Mouse (Mus musculus) limb, embryonic 11.5 days (tissue): ENCODE results near the gene 1110008L16Rik. TPM values are rescaled to one million over a fixed set of nuclear protein-coding genes. Genes with fewer than 3 reads are reported as not detected.
A peak's percentile ranks its signal among the peaks of the same experiment; 100 is the strongest.

ENCODE experiments used
- ATAC-seq: fragments of 200-750 bp; cut with Nextera tagmentation; 2 replicates; pipeline ENCODE4 v1.8.0; 2017; ENCODE audit warnings: low read depth; ENCODE audit not compliant: insufficient number of reproducible peaks, low FRiP score, low TSS enrichment
- DNase-seq: peaks from one replicate; pipeline ENCODE4 v3.0.0-alpha.2; 2015; ENCODE audit warnings: low spot score
- H3K27ac ChIP-seq: fragments of 300-500 bp; sonication (generic); replicated peaks from 2 replicates; pipeline ENCODE4 v1.5.1; 2014; ENCODE audit warnings: low read depth, mild to moderate bottlenecking, low read length
- H3K27me3 ChIP-seq: fragments of 300-500 bp; sonication (generic); 2 replicates; pipeline ENCODE4 v1.6.1; 2014; ENCODE audit warnings: mild to moderate bottlenecking, low read length, mixed read lengths; ENCODE audit not compliant: control insufficient read depth, insufficient read depth
- H3K36me3 ChIP-seq: fragments of 300-500 bp; sonication (generic); 2 replicates; pipeline ENCODE4 v1.6.1; 2014; ENCODE audit warnings: mild to moderate bottlenecking, low read length, moderate library complexity, mixed read lengths; ENCODE audit not compliant: control insufficient read depth, insufficient read depth
- H3K4me1 ChIP-seq: fragments of 300-500 bp; sonication (generic); 2 replicates; pipeline ENCODE4 v1.6.1; 2014; ENCODE audit warnings: low read length, mixed read lengths; ENCODE audit not compliant: control insufficient read depth, insufficient read depth
- H3K4me2 ChIP-seq: fragments of 300-500 bp; sonication (generic); 2 replicates; pipeline ENCODE4 v1.6.1; 2014; ENCODE audit warnings: low read depth, mild to moderate bottlenecking, moderate library complexity; ENCODE audit not compliant: severe bottlenecking
- H3K4me3 ChIP-seq: fragments of 300-500 bp; sonication (generic); 2 replicates; pipeline ENCODE4 v1.5.1; 2014; ENCODE audit warnings: low read depth, low read length
- H3K9ac ChIP-seq: fragments of 300-500 bp; sonication (generic); 2 replicates; pipeline ENCODE4 v1.6.1; 2014; ENCODE audit warnings: mild to moderate bottlenecking, low read length
- H3K9me3 ChIP-seq: fragments of 300-500 bp; sonication (generic); 2 replicates; pipeline ENCODE4 v1.6.1; 2016; ENCODE audit warnings: low read length; ENCODE audit not compliant: control insufficient read depth
- WGBS: fragments of 180-500 bp; shearing (Covaris S2); extraction: QIAGEN DNeasy Blood & Tissue Kit; methylation state at CpG from one replicate; pipeline ENCODE4 v1.1.7; 2014; 5-methylcytosine and 5-hydroxymethylcytosine counted together
- polyA plus RNA-seq: library from polyadenylated mRNA; unstranded; fragments of >200 nt; fragmentation: Nextera tagmentation; extraction: Ambion mirVana; gene quantifications from 2 replicates; pipeline ENCODE4 v1.2.1, GENCODE M21; 2014

Gene 1110008L16Rik
- polyA plus RNA-seq, 1 experiment from 2014 or later, result 17.1 TPM

DNA sequence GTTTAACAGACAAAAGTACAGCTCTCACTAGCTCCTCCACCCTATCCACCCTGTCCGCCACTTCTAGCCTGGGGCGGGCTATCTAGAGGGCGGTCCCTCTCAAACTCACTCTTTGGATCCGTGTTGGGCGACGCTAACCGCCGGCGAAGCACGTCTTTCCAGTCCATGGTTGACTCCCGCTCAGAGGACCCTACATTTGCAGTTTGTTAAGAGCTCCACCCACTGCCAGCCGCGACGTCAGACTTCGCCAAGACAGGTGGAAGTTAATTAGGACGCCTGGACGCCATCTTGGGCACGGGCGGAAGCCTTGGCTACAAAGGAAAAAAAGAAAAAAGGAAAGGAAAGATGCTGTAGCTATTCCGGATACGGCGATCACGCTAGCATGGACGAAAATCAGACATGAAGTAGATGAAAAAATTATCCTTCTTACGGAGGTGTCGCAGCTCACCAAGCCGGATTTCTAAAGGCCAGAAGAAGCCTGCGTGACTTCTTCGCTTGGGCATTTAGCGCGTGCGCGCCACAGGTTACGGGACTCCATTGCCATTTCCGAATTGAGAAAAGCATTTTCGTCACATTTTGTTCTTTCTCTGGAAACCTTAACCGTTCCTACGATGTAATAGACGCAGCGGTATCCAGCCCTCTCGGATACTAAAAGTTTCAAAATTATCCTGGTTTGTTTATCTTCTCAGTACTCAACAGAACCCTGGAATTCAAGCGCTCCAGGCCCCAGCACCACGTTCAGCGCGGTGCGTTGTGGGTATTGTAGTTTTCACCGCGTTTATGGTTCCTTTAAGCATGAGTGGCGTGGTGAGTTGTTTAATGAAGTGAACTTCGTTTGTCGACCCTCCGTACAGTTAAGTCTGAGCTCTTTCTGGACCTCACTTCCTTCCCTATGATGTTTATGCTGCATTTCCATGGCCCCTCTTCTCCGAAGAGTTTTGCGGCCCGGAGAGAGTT is 3.4 kb downstream of the 1110008L16Rik start, which contains the start of gene Ppp2r3c:
Gene Ppp2r3c, minus strand, starts transcription at position 514 of the 957 bp plus-strand sequence.
- ATAC-seq (peak; percentile 89), DNase-seq (peak; percentile 93)
- Histone ChIP-seq H3K9me3 (no peaks in the 10 kb centered on the region), H3K4me3 (peak within 1 kb of the TSS; percentile 61), H3K4me1 (0 out of 2 replicates have a peak, but pooled peaks cover 4% of the 10 kb centered on the region), H3K9ac (peak within 1 kb of the TSS; percentile 83), H3K36me3 (peaks cover 7% of the 10 kb centered on the region; the same call in 1 of the 2 replicates), H3K27ac (peak within 1 kb of the TSS; percentile 79), H3K27me3 (no peaks in the 10 kb centered on the region), H3K4me2 (peak within 1 kb of the TSS; percentile 48)
- under 1% methylated on average over 55 of the region's 55 CpGs for WGBS

DNA sequence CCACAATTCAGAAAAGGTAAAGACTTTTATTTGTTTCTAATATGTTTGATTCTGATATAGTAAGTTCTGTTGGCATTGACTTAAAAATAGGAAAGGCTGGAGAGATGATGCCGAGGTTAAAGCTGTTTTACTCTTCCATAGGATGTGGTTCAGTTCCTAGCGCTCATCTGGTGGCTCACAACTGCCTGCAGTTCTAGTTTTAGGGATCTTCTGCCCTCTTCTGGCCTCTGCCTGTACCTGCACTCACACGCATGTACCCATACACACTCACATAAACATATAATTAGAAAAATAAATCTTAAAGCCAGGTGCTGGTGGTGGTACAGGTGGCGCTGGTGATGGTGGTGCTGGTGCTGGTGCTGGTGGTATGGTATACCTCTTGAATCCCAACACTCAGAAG is 7.0 kb downstream of the 1110008L16Rik start:
- H3K27me3 ChIP-seq, result no peaks in the 10 kb centered on the region
- H3K4me1 ChIP-seq, result no peaks in the 10 kb centered on the region
- H3K4me3 ChIP-seq, result no peak overlapping the region
- H3K9me3 ChIP-seq, result no peaks in the 10 kb centered on the region
- WGBS, result 96% methylated on average over 4 of the region's 4 CpGs
- no peaks in the 10 kb centered on the region for H3K36me3 ChIP-seq
- no peak overlapping the region for H3K4me2 ChIP-seq
- no peak for DNase-seq
- no peak overlapping the region for H3K27ac ChIP-seq
- no peak for ATAC-seq
- no peak overlapping the region for H3K9ac ChIP-seq

DNA sequence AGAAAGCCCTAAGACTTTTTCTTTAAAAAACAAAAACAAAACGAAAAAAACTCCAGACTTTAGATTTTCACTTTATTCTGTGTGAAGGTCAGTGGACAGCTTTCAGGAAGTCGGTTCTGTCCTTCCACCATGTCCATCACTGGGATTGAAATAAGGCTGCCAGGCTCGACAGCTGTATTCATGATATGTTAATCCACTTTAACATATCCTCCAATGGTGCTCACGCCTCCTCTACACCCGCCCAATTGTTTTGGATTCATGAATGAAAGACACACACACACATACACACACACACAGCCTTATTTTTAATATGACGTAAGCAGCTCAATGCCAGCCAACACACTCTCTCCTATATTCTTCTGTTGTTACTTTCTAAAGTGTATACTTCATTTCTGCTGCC is 8.2 kb downstream of the 1110008L16Rik start:
- H3K27ac ChIP-seq, result no peak overlapping the region
- 88% methylated on average over 6 of the region's 6 CpGs for WGBS
- DNase-seq (no peak), ATAC-seq (no peak)
- no peak overlapping the region for H3K4me3 ChIP-seq
- no peaks in the 10 kb centered on the region for H3K27me3 ChIP-seq
- H3K4me2 ChIP-seq, result no peak overlapping the region
- H3K9me3 ChIP-seq, result no peaks in the 10 kb centered on the region
- H3K36me3 ChIP-seq, result no peaks in the 10 kb centered on the region
- H3K4me1 ChIP-seq, result no peaks in the 10 kb centered on the region
- H3K9ac ChIP-seq, result no peak overlapping the region

DNA sequence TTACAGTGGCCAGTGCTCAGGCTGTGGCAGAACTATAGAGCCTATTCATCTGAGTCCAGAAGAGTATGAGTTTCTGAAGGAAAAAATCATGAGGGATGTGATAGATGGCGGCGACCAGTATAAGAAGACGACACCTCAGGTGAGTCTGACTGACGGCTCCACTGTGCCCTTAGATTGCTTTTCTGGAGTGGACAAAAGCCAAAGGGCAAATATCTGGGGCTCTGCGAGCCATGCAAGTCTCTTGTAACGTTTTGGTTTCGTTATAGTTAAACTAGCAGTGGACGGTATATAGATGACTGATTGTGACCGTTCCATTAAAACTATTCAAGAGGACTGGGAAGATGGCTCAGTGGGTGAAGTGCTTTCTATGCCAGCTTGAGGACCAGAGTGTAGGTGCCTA is 9.4 kb downstream of the 1110008L16Rik start:
- WGBS, result 93% methylated on average over 9 of the region's 9 CpGs
- Histone ChIP-seq H3K36me3 (no peaks in the 10 kb centered on the region), H3K27ac (no peak overlapping the region), H3K4me2 (no peak overlapping the region), H3K4me3 (no peak overlapping the region), H3K9ac (no peak overlapping the region), H3K4me1 (no peaks in the 10 kb centered on the region), H3K27me3 (no peaks in the 10 kb centered on the region), H3K9me3 (no peaks in the 10 kb centered on the region)
- ATAC-seq (no peak), DNase-seq (no peak)

DNA sequence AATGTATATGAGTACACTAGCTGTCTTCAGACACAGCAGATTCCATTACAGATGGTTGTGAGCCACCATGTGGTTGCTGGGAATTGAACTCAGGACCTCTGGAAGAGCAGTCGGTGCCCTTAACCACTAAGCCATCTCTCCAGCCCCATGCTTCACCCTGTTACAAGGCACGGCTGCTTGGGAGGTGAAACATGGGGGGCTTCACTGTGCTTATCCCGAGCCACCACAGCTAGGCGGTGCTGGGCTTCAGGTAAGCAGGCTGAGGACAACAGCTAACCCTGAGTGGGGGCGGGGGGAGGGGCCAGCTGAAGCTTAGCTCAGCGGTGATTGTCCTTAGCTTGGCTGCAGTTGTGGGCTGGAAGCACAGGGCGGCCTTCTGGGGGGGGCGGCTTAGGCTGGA is 10.1 kb downstream of the 1110008L16Rik start:
- Histone ChIP-seq H3K36me3 (no peaks in the 10 kb centered on the region; the same call in 1 of the 2 replicates), H3K4me1 (no peaks in the 10 kb centered on the region), H3K4me3 (no peak overlapping the region), H3K9me3 (no peaks in the 10 kb centered on the region), H3K9ac (no peak overlapping the region), H3K27me3 (no peaks in the 10 kb centered on the region), H3K27ac (no peak overlapping the region), H3K4me2 (no peak overlapping the region)
- ATAC-seq, result no peak
- 79% methylated on average over 8 of the region's 8 CpGs for whole genome bisulfite sequencing
- no peak for DNase-seq

DNA sequence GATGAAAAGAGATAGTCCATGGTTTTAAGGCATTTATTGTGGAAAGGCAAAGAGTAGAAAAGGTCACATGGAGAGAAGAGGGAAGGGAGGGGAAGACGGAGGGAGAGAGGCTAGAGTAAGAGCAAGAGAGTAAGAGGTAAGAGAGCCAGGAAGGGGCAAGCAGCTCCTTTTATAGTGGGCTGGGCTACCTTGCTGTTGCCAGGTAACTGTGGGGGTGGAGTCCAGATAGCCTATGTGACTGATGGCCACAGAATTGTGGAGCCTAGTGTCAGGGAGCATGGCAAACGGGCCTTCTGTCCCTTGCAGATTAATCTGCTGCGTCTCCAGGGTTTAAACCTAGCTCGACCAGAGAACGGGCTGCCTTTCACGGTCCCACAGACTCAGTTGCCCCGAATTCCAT is 12.5 kb downstream of the 1110008L16Rik start:
- Histone ChIP-seq H3K36me3 (no peaks in the 10 kb centered on the region; the same call in 1 of the 2 replicates), H3K4me3 (no peak overlapping the region), H3K27ac (no peak overlapping the region), H3K27me3 (no peaks in the 10 kb centered on the region), H3K4me1 (no peaks in the 10 kb centered on the region), H3K9ac (no peak overlapping the region), H3K9me3 (no peaks in the 10 kb centered on the region), H3K4me2 (no peak overlapping the region)
- no peak for DNase-seq
- no peak for ATAC-seq
- WGBS, result 87% methylated on average over 7 of the region's 7 CpGs

DNA sequence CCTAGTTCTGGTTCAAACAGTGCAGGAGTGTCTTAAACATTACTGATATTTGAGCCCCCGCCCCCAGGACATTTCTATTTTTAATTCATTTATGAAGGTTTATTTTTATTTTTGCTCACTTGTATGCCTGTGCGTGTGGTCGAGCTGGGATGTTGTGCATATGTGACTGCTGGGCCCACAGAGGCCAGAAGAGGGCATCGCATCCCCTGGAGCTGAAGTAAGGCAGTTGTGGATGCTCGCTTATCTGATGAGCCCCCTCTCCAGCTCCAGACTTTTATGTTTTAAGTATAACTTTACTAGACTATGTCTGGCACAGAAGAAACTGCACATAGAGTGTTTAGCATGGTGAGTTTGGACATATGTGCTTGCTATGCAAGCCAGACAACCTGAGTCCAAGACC is 14.5 kb downstream of the 1110008L16Rik start:
- Histone ChIP-seq H3K36me3 (no peaks in the 10 kb centered on the region; the same call in 1 of the 2 replicates), H3K4me2 (no peak overlapping the region), H3K4me3 (no peak overlapping the region), H3K27me3 (no peaks in the 10 kb centered on the region), H3K4me1 (no peaks in the 10 kb centered on the region), H3K9me3 (no peaks in the 10 kb centered on the region), H3K27ac (no peak overlapping the region), H3K9ac (no peak overlapping the region)
- ATAC-seq (no peak), DNase-seq (no peak)
- 87% methylated on average over 5 of the region's 5 CpGs for WGBS

DNA sequence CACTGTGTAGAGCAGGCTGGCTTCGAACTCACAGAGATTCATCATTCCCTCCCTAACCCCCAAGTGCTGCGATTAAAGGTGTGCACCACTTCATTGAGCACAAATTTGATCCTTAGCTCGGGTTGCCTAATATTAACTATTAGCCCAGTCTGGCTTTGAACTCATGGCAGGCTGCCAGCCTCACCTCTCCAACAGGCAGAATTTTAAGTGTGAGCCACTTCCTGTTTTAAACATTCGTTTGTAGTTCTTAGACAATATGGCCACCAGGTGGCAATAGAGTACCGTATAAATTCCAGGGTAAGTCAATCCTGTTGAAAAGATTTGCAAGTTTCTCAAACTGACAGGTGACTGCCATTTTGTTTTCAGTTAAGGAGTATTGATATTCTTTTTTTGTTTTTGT is 15.8 kb downstream of the 1110008L16Rik start:
- H3K9ac ChIP-seq, result no peak overlapping the region
- peak; percentile 77 for DNase-seq

More for the DNA sequence above, 15.8 kb downstream of the 1110008L16Rik start:
- no peaks in the 10 kb centered on the region for H3K27me3 ChIP-seq
- WGBS, result 50% methylated on average over 5 of the region's 5 CpGs
- H3K4me3 ChIP-seq, result no peak overlapping the region
- no peak for ATAC-seq
- H3K4me2 ChIP-seq, result no peak overlapping the region
- H3K27ac ChIP-seq, result no peak overlapping the region
- H3K9me3 ChIP-seq, result no peaks in the 10 kb centered on the region
- peaks cover 2% of the 10 kb centered on the region; the same call in 1 of the 2 replicates for H3K36me3 ChIP-seq
- H3K4me1 ChIP-seq, result no peaks in the 10 kb centered on the region
